ENCODE assay signal across 13 mouse cellular contexts in the genomic region with DNA sequence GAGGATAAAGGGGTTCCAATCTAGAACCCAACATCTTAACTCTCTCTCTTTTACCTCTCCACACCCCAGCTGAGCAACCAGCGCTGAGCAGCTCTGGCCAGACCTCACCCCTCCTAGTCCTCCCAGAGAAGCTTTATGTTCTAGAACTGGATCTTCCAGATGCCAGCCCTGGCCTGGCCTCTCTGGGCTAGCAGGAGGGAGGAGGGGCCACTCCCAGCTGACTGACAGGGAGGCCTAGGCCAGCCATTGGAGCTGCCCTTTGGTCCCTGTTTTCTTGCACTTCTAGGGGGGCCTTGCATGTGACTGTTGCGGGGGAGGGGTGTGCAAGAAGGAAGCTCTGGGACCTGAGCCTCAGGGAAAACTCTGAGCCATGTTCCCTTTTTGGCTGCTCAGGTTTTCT. TPM values are rescaled to one million over a fixed set of nuclear protein-coding genes. Genes with fewer than 3 reads are reported as not detected.
DNase-seq lines count a peak whose midpoint lies in the region; ATAC-seq and TF ChIP-seq lines count a peak whose summit lies in the region.
"Had no signal": no experiment of that assay in that cellular context is flagged by ENCODE, and none has a peak within 500 bp of the region (broad histone marks: within the 10 kb centered on the region; RNA-seq: fewer than 3 reads in every experiment).

No protein-coding gene starts in this region.

- peak; percentile 41 to 59 for DNase-seq in lung, adult 18-20 months
- no peak for DNase-seq in lung, postnatal 4 days
- no peak for DNase-seq in intestine, embryonic 14.5 days (ENCODE audit: low spot score)
- peak; percentile 12 for DNase-seq in kidney, postnatal 0 days (ENCODE audit: low spot score)
- DNase-seq in layer of hippocampus, postnatal 14 days (ENCODE audit: low spot score in 2 of 2): no peak
- no peak for DNase-seq in right cerebral cortex, postnatal 14 days
- DNase-seq in gastrocnemius, postnatal 10 days: no peak
- DNase-seq: adrenal gland, postnatal 36 days; cerebellum, postnatal 14 days; layer of hippocampus, postnatal 36 days had no signal

- H3K9me3 ChIP-seq in intestine, embryonic 14.5 days (ENCODE audit: control insufficient read depth, low read length): no peaks in the 10 kb centered on the region
- H3K9me3 ChIP-seq in kidney, postnatal 0 days (replicated peaks; ENCODE audit: low read length): no peaks in the 10 kb centered on the region
- H3K9me3 ChIP-seq in stomach, embryonic 14.5 days (ENCODE audit: control insufficient read depth, low read depth, low read length): no peaks in the 10 kb centered on the region
- H3K9me3 ChIP-seq: forebrain, embryonic 12.5 days; hindbrain, embryonic 13.5 days had no signal

- no peak overlapping the region for H3K27ac ChIP-seq in intestine, embryonic 14.5 days (ENCODE audit: low read depth)
- peak overlapping the region; percentile 91 for H3K27ac ChIP-seq in kidney, postnatal 0 days
- no peak overlapping the region for H3K27ac ChIP-seq in stomach, embryonic 14.5 days (ENCODE audit: low read length)
- H3K27ac ChIP-seq: forebrain, embryonic 12.5 days; hindbrain, embryonic 13.5 days had no signal

- H3K36me3 ChIP-seq in intestine, embryonic 14.5 days (ENCODE audit: control insufficient read depth, insufficient read depth, low read length): no peaks in the 10 kb centered on the region
- no peaks in the 10 kb centered on the region for H3K36me3 ChIP-seq in kidney, postnatal 0 days (ENCODE audit: insufficient read depth, low read length)
- no peaks in the 10 kb centered on the region for H3K36me3 ChIP-seq in stomach, embryonic 14.5 days (ENCODE audit: control insufficient read depth, insufficient read depth, low read length)
- H3K36me3 ChIP-seq: forebrain, embryonic 12.5 days; hindbrain, embryonic 13.5 days had no signal

- no peak for TF ChIP-seq CTCF in kidney, postnatal 0 days (IDR thresholded peaks at IDR 0.05; ENCODE audit: low read depth)

- peak; percentile 58 for ATAC-seq in intestine, embryonic 14.5 days (replicated peaks; ENCODE audit: low FRiP score, low TSS enrichment, low read depth)
- peak; percentile 52 for ATAC-seq in kidney, postnatal 0 days (replicated peaks; ENCODE audit: low FRiP score, low read depth)
- peak; percentile 61 for ATAC-seq in stomach, embryonic 14.5 days (ENCODE audit: insufficient number of reproducible peaks, insufficient read depth, low FRiP score, low read depth)

- no peaks in the 10 kb centered on the region for H3K4me1 ChIP-seq in intestine, embryonic 14.5 days (replicated peaks; ENCODE audit: control insufficient read depth, insufficient read depth, low read length)
- 0 out of 2 replicates have a peak, but pooled peaks cover 12% of the 10 kb centered on the region for H3K4me1 ChIP-seq in kidney, postnatal 0 days (replicated peaks; ENCODE audit: insufficient read depth, low read length)
- H3K4me1 ChIP-seq in stomach, embryonic 14.5 days (ENCODE audit: control insufficient read depth, insufficient read depth, low read length): no peaks in the 10 kb centered on the region

- H3K27me3 ChIP-seq in intestine, embryonic 14.5 days (replicated peaks; ENCODE audit: control insufficient read depth, insufficient read depth, low read length): peaks cover 19% of the 10 kb centered on the region; the same call in 1 of the 2 replicates
- no peaks in the 10 kb centered on the region for H3K27me3 ChIP-seq in kidney, postnatal 0 days (ENCODE audit: insufficient read depth, low read length)
- H3K27me3 ChIP-seq in stomach, embryonic 14.5 days (ENCODE audit: control insufficient read depth, insufficient read depth, low read length): no peaks in the 10 kb centered on the region

- no peak overlapping the region for H3K9ac ChIP-seq in intestine, embryonic 14.5 days (ENCODE audit: low read length)
- H3K9ac ChIP-seq in kidney, postnatal 0 days (ENCODE audit: low read depth, low read length): no peak overlapping the region
- H3K9ac ChIP-seq in stomach, embryonic 14.5 days (replicated peaks; ENCODE audit: low read depth, low read length): no peak overlapping the region
- H3K9ac ChIP-seq: forebrain, embryonic 12.5 days; hindbrain, embryonic 13.5 days had no signal

- no peak overlapping the region for H3K4me3 ChIP-seq in intestine, embryonic 14.5 days (ENCODE audit: low read depth, low read length)
- H3K4me3 ChIP-seq in kidney, postnatal 0 days (replicated peaks; ENCODE audit: low read depth, low read length): no peak overlapping the region
- H3K4me3 ChIP-seq in stomach, embryonic 14.5 days (ENCODE audit: low read depth, low read length): no peak overlapping the region
- H3K4me3 ChIP-seq: forebrain, embryonic 12.5 days; hindbrain, embryonic 13.5 days had no signal

- WGBS in intestine, embryonic 14.5 days: 56% methylated on average over 2 of the region's 2 CpGs
- 63% methylated on average over 2 of the region's 2 CpGs for WGBS in kidney, postnatal 0 days
- WGBS in stomach, embryonic 14.5 days: 70% methylated on average over 2 of the region's 2 CpGs

- H3K4me2 ChIP-seq in intestine, embryonic 14.5 days (ENCODE audit: low read length): no peak overlapping the region
- H3K4me2 ChIP-seq in kidney, postnatal 0 days (ENCODE audit: low read length): peak overlapping the region; percentile 50
- no peak overlapping the region for H3K4me2 ChIP-seq in stomach, embryonic 14.5 days (replicated peaks; ENCODE audit: low read depth, low read length)
- H3K4me2 ChIP-seq: forebrain, embryonic 12.5 days; hindbrain, embryonic 13.5 days had no signal

RNA-seq across cellular contexts. Expression of a gene that starts 2.1 kb away (rescaled TPM):
- polyA plus RNA-seq in intestine, embryonic 14.5 days (2014; fragmentation: Nextera tagmentation; extraction: Ambion mirVana): 41.8 and 50.5 TPM in 2 replicates
- polyA plus RNA-seq in kidney, postnatal 0 days (2015; fragmentation: Nextera tagmentation; extraction: Ambion mirVana): 681 and 685 TPM in 2 replicates
- polyA plus RNA-seq in stomach, embryonic 14.5 days (2014; fragmentation: Nextera tagmentation; extraction: Ambion mirVana): 42.3 and 43.8 TPM in 2 replicates
- under 1 TPM in 1 of 2 experiments, not detected in 1; 0.78 TPM for total RNA-seq in layer of hippocampus, postnatal 14 days (2021)
- total RNA-seq in gastrocnemius, postnatal 10 days (2021): under 1 TPM; 0.28 to 0.45 TPM
- total RNA-seq: adrenal gland, postnatal 36 days had no signal

RNA-seq across cellular contexts. Expression of a gene that starts 34.4 kb away (rescaled TPM):
- polyA plus RNA-seq in intestine, embryonic 14.5 days (2014; fragmentation: Nextera tagmentation; extraction: Ambion mirVana): 0.96 and 1.1 TPM in 2 replicates
- 1.0 and 1.1 TPM in 2 replicates for polyA plus RNA-seq in kidney, postnatal 0 days (2015; fragmentation: Nextera tagmentation; extraction: Ambion mirVana)
- polyA plus RNA-seq in stomach, embryonic 14.5 days (2014; fragmentation: Nextera tagmentation; extraction: Ambion mirVana): 0.55 and 0.97 TPM in 2 replicates
- total RNA-seq in layer of hippocampus, postnatal 14 days (2021): 1 to 10 TPM; 2.3 to 2.4 TPM
- 1 to 10 TPM; 2.0 to 3.7 TPM for total RNA-seq in gastrocnemius, postnatal 10 days (2021)

RNA-seq across cellular contexts. Expression of a gene that starts 43.5 kb away (rescaled TPM):
- 0.52 and 0.62 TPM in 2 replicates for polyA plus RNA-seq in intestine, embryonic 14.5 days (2014; fragmentation: Nextera tagmentation; extraction: Ambion mirVana)
- 0.20 and 0.21 TPM in 2 replicates for polyA plus RNA-seq in kidney, postnatal 0 days (2015; fragmentation: Nextera tagmentation; extraction: Ambion mirVana)
- polyA plus RNA-seq in stomach, embryonic 14.5 days (2014; fragmentation: Nextera tagmentation; extraction: Ambion mirVana): 0.54 and 1.4 TPM in 2 replicates
- total RNA-seq in layer of hippocampus, postnatal 14 days (2021): 1 to 10 TPM; 8.5 to 9.7 TPM
- under 1 TPM in 1 of 2 experiments, not detected in 1; 0.07 TPM for total RNA-seq in gastrocnemius, postnatal 10 days (2021)
- total RNA-seq: adrenal gland, postnatal 36 days had no signal

Comparison
In these comparisons a context has a peak if more than half of its experiments do, and no peak if none do; other contexts are left out.
1. DNase-seq: peak in lung, adult 18-20 months (2 of 2) and kidney, postnatal 0 days (single experiment); none in lung, postnatal 4 days (0 of 2), intestine, embryonic 14.5 days (single experiment), layer of hippocampus, postnatal 14 days (0 of 2), right cerebral cortex, postnatal 14 days (single experiment) and gastrocnemius, postnatal 10 days (single experiment).
2. RNA of a gene that starts 2.1 kb away (polyA plus RNA-seq): 681 to 685 TPM in kidney, postnatal 0 days; 41.8 to 50.5 TPM in intestine, embryonic 14.5 days and 42.3 to 43.8 TPM in stomach, embryonic 14.5 days; every median in the first group is over 10 times any median in the second.
3. Peak in every context shown above with its lines, with median percentiles within 50 percentile points of each other: ATAC-seq.